Mouse (Mus musculus) heart, embryonic 12.5 days (tissue): ENCODE measurements around the gene Rpl36a-ps1. TPM values are rescaled to one million over a fixed set of nuclear protein-coding genes. Genes with fewer than 3 reads are reported as not detected.

ENCODE experiments used
- ATAC-seq: fragments of 200-750 bp; cut with Nextera tagmentation; 2 replicates; pipeline ENCODE4 v1.8.0; 2017; ENCODE audit warnings: moderate TSS enrichment, moderate library complexity; ENCODE audit not compliant: insufficient number of reproducible peaks, low FRiP score
- H3K27ac ChIP-seq: fragments of 300-500 bp; sonication (generic); 2 replicates; pipeline ENCODE4 v1.5.1; 2016; ENCODE audit warnings: mild to moderate bottlenecking, moderate library complexity; ENCODE audit not compliant: poor library complexity, severe bottlenecking
- H3K27me3 ChIP-seq: fragments of 300-500 bp; sonication (generic); replicated peaks from 2 replicates; pipeline ENCODE4 v1.6.1; 2016; ENCODE audit warnings: mild to moderate bottlenecking, moderate library complexity
- H3K36me3 ChIP-seq: fragments of 300-500 bp; sonication (generic); 2 replicates; pipeline ENCODE4 v1.6.1; 2016; ENCODE audit warnings: mild to moderate bottlenecking, moderate library complexity
- H3K4me1 ChIP-seq: fragments of 300-500 bp; sonication (generic); replicated peaks from 2 replicates; pipeline ENCODE4 v1.6.1; 2016; ENCODE audit warnings: mild to moderate bottlenecking
- H3K4me2 ChIP-seq: fragments of 300-500 bp; sonication (generic); 2 replicates; pipeline ENCODE4 v1.6.1; 2016; ENCODE audit warnings: mild to moderate bottlenecking, moderate library complexity
- H3K4me3 ChIP-seq: fragments of 300-500 bp; sonication (generic); 2 replicates; pipeline ENCODE4 v1.5.1; 2016; ENCODE audit warnings: mild to moderate bottlenecking
- H3K9ac ChIP-seq: fragments of 300-500 bp; sonication (generic); 2 replicates; pipeline ENCODE4 v1.6.1; 2016; ENCODE audit warnings: mild to moderate bottlenecking, moderate library complexity
- H3K9me3 ChIP-seq: fragments of 300-500 bp; sonication (generic); replicated peaks from 2 replicates; pipeline ENCODE4 v1.6.1; 2016; ENCODE audit warnings: mild to moderate bottlenecking, moderate library complexity
- WGBS: fragments of 180-500 bp; shearing (Covaris S2); methylation state at CpG from one replicate; pipeline ENCODE4 v1.1.7; 2016; 5-methylcytosine and 5-hydroxymethylcytosine counted together
- polyA plus RNA-seq: library from polyadenylated mRNA; unstranded; fragments of >200 nt; fragmentation: Nextera tagmentation; extraction: Ambion mirVana; gene quantifications from 2 replicates; pipeline ENCODE4 v1.2.1, GENCODE M21; 2016

Rpl36a-ps1 gene
- polyA plus RNA-seq, 1 experiment from 2014 or later: 1.1 TPM

- H3K27me3 ChIP-seq: no peaks in the 10 kb centered on the region
- H3K9ac ChIP-seq: no peak overlapping the region
- H3K27ac ChIP-seq: peak overlapping the region; percentile 70
- 12% methylated on average over 10 of the region's 10 CpGs for WGBS
- peak overlapping the region; percentile 25 for H3K4me3 ChIP-seq
- peak overlapping the region; percentile 60 for H3K4me2 ChIP-seq
- peak; percentile 88 for ATAC-seq
- H3K9me3 ChIP-seq: no peaks in the 10 kb centered on the region
- peaks cover 24% of the 10 kb centered on the region for H3K4me1 ChIP-seq
- H3K36me3 ChIP-seq: no peaks in the 10 kb centered on the region
Observed at GRCm38 (mm10) chr14:99019136-99019808, 25.2 kb upstream of the Rpl36a-ps1 start.

- peak; percentile 54 for ATAC-seq
- no peaks in the 10 kb centered on the region for H3K27me3 ChIP-seq
- H3K4me1 ChIP-seq: peaks cover 24% of the 10 kb centered on the region
- peak overlapping the region; percentile 70 for H3K27ac ChIP-seq
- H3K4me3 ChIP-seq: peak overlapping the region; percentile 25
- no peaks in the 10 kb centered on the region; the same call in 1 of the 2 replicates for H3K9me3 ChIP-seq
- no peak overlapping the region for H3K9ac ChIP-seq
- H3K36me3 ChIP-seq: no peaks in the 10 kb centered on the region
- 14% methylated on average over 7 of the region's 7 CpGs for WGBS
- H3K4me2 ChIP-seq: peak overlapping the region; percentile 60
Observed at GRCm38 (mm10) chr14:99018691-99019090, 24.6 kb upstream of the Rpl36a-ps1 start.

- H3K36me3 ChIP-seq: no peaks in the 10 kb centered on the region
- peak overlapping the region; percentile 97 for H3K27ac ChIP-seq
- no peak overlapping the region for H3K9ac ChIP-seq
- WGBS: 0% methylated on average over 2 of the region's 2 CpGs
- no peaks in the 10 kb centered on the region for H3K27me3 ChIP-seq
- no peaks in the 10 kb centered on the region; the same call in 1 of the 2 replicates for H3K9me3 ChIP-seq
- ATAC-seq: peak; percentile 71; the same call in 1 of the 2 replicates
- H3K4me2 ChIP-seq: no peak overlapping the region
- no peak overlapping the region for H3K4me3 ChIP-seq
- peaks cover 9% of the 10 kb centered on the region for H3K4me1 ChIP-seq
Observed at GRCm38 (mm10) chr14:99010920-99011313, 16.8 kb upstream of the Rpl36a-ps1 start.

GRCm38 (mm10) chr14:99010224-99010919 lies 16.3 kb upstream of the Rpl36a-ps1 start:
- WGBS: 19% methylated on average over 8 of the region's 8 CpGs
- Histone ChIP-seq H3K4me2 (peak overlapping the region; percentile 41), H3K4me3 (no peak overlapping the region), H3K27me3 (no peaks in the 10 kb centered on the region), H3K36me3 (no peaks in the 10 kb centered on the region), H3K9ac (peak overlapping the region; percentile 47), H3K27ac (peak overlapping the region; percentile 97), H3K9me3 (no peaks in the 10 kb centered on the region; the same call in 1 of the 2 replicates), H3K4me1 (peaks cover 9% of the 10 kb centered on the region)
- ATAC-seq: peak; percentile 66; the same call in 1 of the 2 replicates

GRCm38 (mm10) chr14:98992482-98992881 lies 1.6 kb downstream of the Rpl36a-ps1 start:
- Histone ChIP-seq H3K4me1 (peaks cover 3% of the 10 kb centered on the region), H3K4me3 (no peak overlapping the region), H3K4me2 (no peak overlapping the region), H3K36me3 (no peaks in the 10 kb centered on the region), H3K27me3 (no peaks in the 10 kb centered on the region), H3K27ac (no peak overlapping the region), H3K9ac (no peak overlapping the region), H3K9me3 (no peaks in the 10 kb centered on the region)
- WGBS: 80% methylated on average over 2 of the region's 2 CpGs
- ATAC-seq: no peak

- Histone ChIP-seq H3K4me1 (peaks cover 3% of the 10 kb centered on the region), H3K27ac (no peak overlapping the region), H3K9ac (no peak overlapping the region), H3K36me3 (no peaks in the 10 kb centered on the region), H3K27me3 (no peaks in the 10 kb centered on the region), H3K4me2 (no peak overlapping the region), H3K9me3 (no peaks in the 10 kb centered on the region), H3K4me3 (no peak overlapping the region)
- WGBS: 49% methylated on average over 3 of the region's 3 CpGs
- no peak for ATAC-seq
Observed at GRCm38 (mm10) chr14:98990636-98991035, 3.5 kb downstream of the Rpl36a-ps1 start.

- H3K4me3 ChIP-seq: no peak overlapping the region
- no peak overlapping the region for H3K4me2 ChIP-seq
- H3K27ac ChIP-seq: no peak overlapping the region
- peaks cover 3% of the 10 kb centered on the region for H3K4me1 ChIP-seq
- WGBS: 31% methylated on average over 3 of the region's 3 CpGs
- H3K9me3 ChIP-seq: no peaks in the 10 kb centered on the region
- no peaks in the 10 kb centered on the region for H3K36me3 ChIP-seq
- H3K9ac ChIP-seq: no peak overlapping the region
- H3K27me3 ChIP-seq: no peaks in the 10 kb centered on the region
- no peak for ATAC-seq
Observed at GRCm38 (mm10) chr14:98989818-98990217, 4.3 kb downstream of the Rpl36a-ps1 start.

GRCm38 (mm10) chr14:98971921-98972320 lies 22.2 kb downstream of the Rpl36a-ps1 start:
- H3K27ac ChIP-seq: no peak overlapping the region

GRCm38 (mm10) chr14:98958978-98959658 lies 35.0 kb downstream of the Rpl36a-ps1 start:
- ATAC-seq: no peak
- no peak overlapping the region for H3K27ac ChIP-seq
- WGBS: 59% methylated on average over 17 of the region's 17 CpGs
- no peaks in the 10 kb centered on the region for H3K36me3 ChIP-seq
- H3K9me3 ChIP-seq: no peaks in the 10 kb centered on the region
- no peaks in the 10 kb centered on the region for H3K27me3 ChIP-seq
- no peak overlapping the region for H3K4me2 ChIP-seq
- H3K4me3 ChIP-seq: no peak overlapping the region
- H3K9ac ChIP-seq: no peak overlapping the region
- H3K4me1 ChIP-seq: no peaks in the 10 kb centered on the region

More at GRCm38 (mm10) chr14:98971921-98972320, 22.2 kb downstream of the Rpl36a-ps1 start:
- Histone ChIP-seq H3K27me3 (no peaks in the 10 kb centered on the region), H3K4me1 (peaks cover 12% of the 10 kb centered on the region), H3K4me2 (no peak overlapping the region), H3K36me3 (no peaks in the 10 kb centered on the region), H3K9ac (no peak overlapping the region), H3K9me3 (0 out of 2 replicates have a peak, but pooled peaks cover 3% of the 10 kb centered on the region), H3K4me3 (no peak overlapping the region)
- ATAC-seq: no peak
- whole genome bisulfite sequencing: 17% methylated on average over 4 of the region's 4 CpGs

- Histone ChIP-seq H3K27me3 (no peaks in the 10 kb centered on the region), H3K4me2 (no peak overlapping the region), H3K4me3 (no peak overlapping the region), H3K27ac (no peak overlapping the region), H3K9ac (no peak overlapping the region), H3K9me3 (no peaks in the 10 kb centered on the region), H3K4me1 (no peaks in the 10 kb centered on the region), H3K36me3 (no peaks in the 10 kb centered on the region)
- no peak for ATAC-seq
- 86% methylated on average over 9 of the region's 9 CpGs for WGBS
Observed at GRCm38 (mm10) chr14:98956788-98957187, 37.3 kb downstream of the Rpl36a-ps1 start.

- Histone ChIP-seq H3K9me3 (no peaks in the 10 kb centered on the region), H3K9ac (no peak overlapping the region), H3K27me3 (no peaks in the 10 kb centered on the region), H3K4me3 (no peak overlapping the region), H3K4me1 (no peaks in the 10 kb centered on the region), H3K4me2 (no peak overlapping the region), H3K36me3 (no peaks in the 10 kb centered on the region), H3K27ac (no peak overlapping the region)
- ATAC-seq: no peak
- 69% methylated on average over 7 of the region's 7 CpGs for WGBS
Observed at GRCm38 (mm10) chr14:98952441-98952840, 41.7 kb downstream of the Rpl36a-ps1 start.
